9 mouse cellular contexts compared by ENCODE assay signal in genomic region chr3:75517631-75518250, GRCm38 (mm10). TPM values are rescaled to one million over a fixed set of nuclear protein-coding genes. Genes with fewer than 3 reads are reported as not detected.
A peak's percentile ranks its signal among the peaks of the same experiment; 100 is the strongest.
DNase-seq lines count a peak whose midpoint lies in the region; ATAC-seq and TF ChIP-seq lines count a peak whose summit lies in the region.
"Had no signal": no experiment of that assay in that cellular context is flagged by ENCODE, and none has a peak within 500 bp of the region (broad histone marks: within the 10 kb centered on the region; RNA-seq: fewer than 3 reads in every experiment).

No protein-coding gene starts in this region.

- H3K4me1 ChIP-seq in midbrain, embryonic 12.5 days: no peaks in the 10 kb centered on the region
- H3K4me1 ChIP-seq in midbrain, embryonic 15.5 days: no peaks in the 10 kb centered on the region
- H3K4me1 ChIP-seq in embryonic facial prominence, embryonic 14.5 days (ENCODE audit: control insufficient read depth, insufficient read depth, low read length): no peaks in the 10 kb centered on the region
- no peaks in the 10 kb centered on the region for H3K4me1 ChIP-seq in kidney, adult 2 months (ENCODE audit: control insufficient read depth, insufficient read depth, low read length)
- no peaks in the 10 kb centered on the region for H3K4me1 ChIP-seq in neural tube, embryonic 11.5 days (ENCODE audit: control insufficient read depth, insufficient read depth, low read length)

- H3K36me3 ChIP-seq in midbrain, embryonic 12.5 days: peaks cover 24% of the 10 kb centered on the region
- peaks cover 10% of the 10 kb centered on the region for H3K36me3 ChIP-seq in midbrain, embryonic 15.5 days (replicated peaks)
- H3K36me3 ChIP-seq in embryonic facial prominence, embryonic 14.5 days (ENCODE audit: control insufficient read depth, insufficient read depth, low read length): peaks cover 31% of the 10 kb centered on the region
- peaks cover 4% of the 10 kb centered on the region; the same call in 1 of the 2 replicates for H3K36me3 ChIP-seq in kidney, adult 2 months (ENCODE audit: control insufficient read depth, insufficient read depth, low read length)
- 0 out of 2 replicates have a peak, but pooled peaks cover 2% of the 10 kb centered on the region for H3K36me3 ChIP-seq in neural tube, embryonic 11.5 days (ENCODE audit: control insufficient read depth, insufficient read depth, low read length)

- TF ChIP-seq CTCF in kidney, adult 2 months (conservative IDR thresholded peaks at IDR 0.05; ENCODE audit: insufficient read depth, insufficient read length, low read depth, low read length): peak; percentile 58

- H3K9me3 ChIP-seq in midbrain, embryonic 12.5 days: no peaks in the 10 kb centered on the region
- no peaks in the 10 kb centered on the region for H3K9me3 ChIP-seq in midbrain, embryonic 15.5 days
- no peaks in the 10 kb centered on the region for H3K9me3 ChIP-seq in embryonic facial prominence, embryonic 14.5 days (ENCODE audit: control insufficient read depth, low read length)
- no peaks in the 10 kb centered on the region for H3K9me3 ChIP-seq in neural tube, embryonic 11.5 days (ENCODE audit: control insufficient read depth, low read length)

- peak; percentile 26 for DNase-seq in adipocyte (ENCODE audit: low spot score)
- DNase-seq in embryonic facial prominence, embryonic 14.5 days (ENCODE audit: low spot score): peak; percentile 9
- DNase-seq in kidney, adult 2 months: peak; percentile 42
- DNase-seq in left cerebral cortex, postnatal 4 days: peak; percentile 55
- peak; percentile 17 for DNase-seq in neural tube, embryonic 11.5 days (ENCODE audit: low spot score)
- DNase-seq in yolk sac, embryonic 10.5 days (ENCODE audit: low spot score): no peak

- no peak overlapping the region for H3K9ac ChIP-seq in midbrain, embryonic 12.5 days (replicated peaks)
- H3K9ac ChIP-seq in midbrain, embryonic 15.5 days: no peak overlapping the region
- no peak overlapping the region for H3K9ac ChIP-seq in embryonic facial prominence, embryonic 14.5 days (ENCODE audit: low read depth, low read length)
- H3K9ac ChIP-seq in neural tube, embryonic 11.5 days (ENCODE audit: low read length): no peak overlapping the region

- TF ChIP-seq POLR2A in kidney, adult 2 months (IDR thresholded peaks at IDR 0.05; ENCODE audit: low read depth, low read length): no peak

- H3K4me2 ChIP-seq in midbrain, embryonic 12.5 days (replicated peaks): no peak overlapping the region
- no peak overlapping the region for H3K4me2 ChIP-seq in midbrain, embryonic 15.5 days
- no peak overlapping the region for H3K4me2 ChIP-seq in embryonic facial prominence, embryonic 14.5 days (ENCODE audit: low read depth, low read length)
- no peak overlapping the region for H3K4me2 ChIP-seq in neural tube, embryonic 11.5 days (ENCODE audit: low read depth)

- H3K27ac ChIP-seq in midbrain, embryonic 12.5 days (replicated peaks): no peak overlapping the region
- H3K27ac ChIP-seq in midbrain, embryonic 15.5 days: no peak overlapping the region
- H3K27ac ChIP-seq in embryonic facial prominence, embryonic 14.5 days (replicated peaks; ENCODE audit: low read depth, low read length): no peak overlapping the region
- no peak overlapping the region for H3K27ac ChIP-seq in kidney, adult 2 months (ENCODE audit: insufficient read depth, low read depth, low read length)
- H3K27ac ChIP-seq in neural tube, embryonic 11.5 days (ENCODE audit: low read depth, low read length): no peak overlapping the region

- 70% methylated on average over 7 of the region's 7 CpGs for WGBS in midbrain, embryonic 12.5 days
- 79% methylated on average over 7 of the region's 7 CpGs for WGBS in midbrain, embryonic 15.5 days
- 61% methylated on average over 7 of the region's 7 CpGs for WGBS in embryonic facial prominence, embryonic 14.5 days
- WGBS in kidney, adult 2 months: 78% methylated on average over 7 of the region's 7 CpGs
- 82% methylated on average over 7 of the region's 7 CpGs for WGBS in neural tube, embryonic 11.5 days

- H3K27me3 ChIP-seq in midbrain, embryonic 12.5 days: no peaks in the 10 kb centered on the region
- no peaks in the 10 kb centered on the region for H3K27me3 ChIP-seq in midbrain, embryonic 15.5 days (replicated peaks)
- H3K27me3 ChIP-seq in embryonic facial prominence, embryonic 14.5 days (replicated peaks; ENCODE audit: control insufficient read depth, insufficient read depth, low read length): no peaks in the 10 kb centered on the region
- no peaks in the 10 kb centered on the region for H3K27me3 ChIP-seq in kidney, adult 2 months (replicated peaks; ENCODE audit: control insufficient read depth, insufficient read depth, low read length)
- no peaks in the 10 kb centered on the region for H3K27me3 ChIP-seq in neural tube, embryonic 11.5 days (ENCODE audit: control insufficient read depth, insufficient read depth, low read length)

- intact Hi-C loops in left cerebral cortex, postnatal 4 days (cut with DNase I): loop anchor here (5.0 kb wide), 1 partner anchor 300 kb away; no protein-coding TSS in a partner anchor

- no peak overlapping the region for H3K4me3 ChIP-seq in midbrain, embryonic 12.5 days
- no peak overlapping the region for H3K4me3 ChIP-seq in midbrain, embryonic 15.5 days
- H3K4me3 ChIP-seq in embryonic facial prominence, embryonic 14.5 days (ENCODE audit: low read depth, low read length): no peak overlapping the region
- H3K4me3 ChIP-seq in kidney, adult 2 months (ENCODE audit: insufficient read depth, low read depth, low read length): no peak overlapping the region
- no peak overlapping the region for H3K4me3 ChIP-seq in neural tube, embryonic 11.5 days (ENCODE audit: low read depth, low read length)
- H3K4me3 ChIP-seq: myocyte had no signal

- ATAC-seq in midbrain, embryonic 12.5 days (ENCODE audit: low FRiP score, low read depth): peak; percentile 61; the same call in 1 of the 2 replicates
- no peak for ATAC-seq in midbrain, embryonic 15.5 days (replicated peaks)
- ATAC-seq in embryonic facial prominence, embryonic 14.5 days (ENCODE audit: low read depth): no peak
- peak; percentile 58; the same call in 1 of the 2 replicates for ATAC-seq in neural tube, embryonic 11.5 days (ENCODE audit: insufficient read depth, low FRiP score, low TSS enrichment)

RNA-seq across cellular contexts. Expression of gene Wdr49, which starts 35.8 kb away (rescaled TPM):
- not detected in 2 replicates for polyA plus RNA-seq in midbrain, embryonic 12.5 days (2016; fragmentation: Nextera tagmentation; extraction: Ambion mirVana)
- 0.06 and 0.28 TPM in 2 replicates for polyA plus RNA-seq in midbrain, embryonic 15.5 days (2015; fragmentation: Nextera tagmentation; extraction: Ambion mirVana)
- not detected in 2 replicates for polyA plus RNA-seq in embryonic facial prominence, embryonic 14.5 days (2014; fragmentation: Nextera tagmentation; extraction: Ambion mirVana)
- not detected in 2 replicates for polyA plus RNA-seq in kidney, adult 2 months (2012; rRNA removed)
- total RNA-seq in left cerebral cortex, postnatal 4 days (2021): under 1 TPM; 0.60 to 0.64 TPM
- not detected in 2 replicates for polyA plus RNA-seq in neural tube, embryonic 11.5 days (2014; fragmentation: Nextera tagmentation; extraction: Ambion mirVana)
- polyA plus RNA-seq: myocyte had no signal

RNA-seq across cellular contexts. Expression of gene Pdcd10, which starts 38.9 kb away (rescaled TPM):
- 87.7 and 95.9 TPM in 2 replicates for polyA plus RNA-seq in midbrain, embryonic 12.5 days (2016; fragmentation: Nextera tagmentation; extraction: Ambion mirVana)
- polyA plus RNA-seq in midbrain, embryonic 15.5 days (2015; fragmentation: Nextera tagmentation; extraction: Ambion mirVana): 65.6 and 66.9 TPM in 2 replicates
- polyA plus RNA-seq in embryonic facial prominence, embryonic 14.5 days (2014; fragmentation: Nextera tagmentation; extraction: Ambion mirVana): 95.0 and 96.5 TPM in 2 replicates
- 4.5 and 9.0 TPM in 2 replicates for polyA plus RNA-seq in kidney, adult 2 months (2012; rRNA removed)
- 10 to 100 TPM; 60.2 to 62.6 TPM for total RNA-seq in left cerebral cortex, postnatal 4 days (2021)
- polyA plus RNA-seq in neural tube, embryonic 11.5 days (2014; fragmentation: Nextera tagmentation; extraction: Ambion mirVana): 86.3 and 94.2 TPM in 2 replicates

RNA-seq across cellular contexts. Expression of gene Serpini1, which starts 39.6 kb away (rescaled TPM):
- 44.2 and 46.7 TPM in 2 replicates for polyA plus RNA-seq in midbrain, embryonic 12.5 days (2016; fragmentation: Nextera tagmentation; extraction: Ambion mirVana)
- polyA plus RNA-seq in midbrain, embryonic 15.5 days (2015; fragmentation: Nextera tagmentation; extraction: Ambion mirVana): 115 and 124 TPM in 2 replicates
- polyA plus RNA-seq in embryonic facial prominence, embryonic 14.5 days (2014; fragmentation: Nextera tagmentation; extraction: Ambion mirVana): 7.0 and 9.1 TPM in 2 replicates
- 0.97 and 1.2 TPM in 2 replicates for polyA plus RNA-seq in kidney, adult 2 months (2012; rRNA removed)
- 100 to 1,000 TPM; 116 to 118 TPM for total RNA-seq in left cerebral cortex, postnatal 4 days (2021)
- polyA plus RNA-seq in neural tube, embryonic 11.5 days (2014; fragmentation: Nextera tagmentation; extraction: Ambion mirVana): 44.0 and 44.2 TPM in 2 replicates

Comparison
In these comparisons a context has a peak if more than half of its experiments do, and no peak if none do; other contexts are left out.
1. ATAC-seq: peak in midbrain, embryonic 12.5 days (single experiment) and neural tube, embryonic 11.5 days (single experiment); none in midbrain, embryonic 15.5 days (single experiment) and embryonic facial prominence, embryonic 14.5 days (single experiment).